Mouse (Mus musculus) C2C12 (cell line): ENCODE data around the gene Dnhd1.
A peak's percentile ranks its signal among the peaks of the same experiment; 100 is the strongest.

Source experiments
- CTCF ChIP-seq: IDR thresholded peaks from one replicate; pipeline ENCODE4 v1.5.1; 2011; ENCODE audit not compliant: control insufficient read depth, insufficient read depth, insufficient read length
- MAX ChIP-seq: IDR thresholded peaks from one replicate; pipeline ENCODE4 v1.6.1; 2011; ENCODE audit warnings: mild to moderate bottlenecking, control low read depth
- USF1 ChIP-seq: IDR thresholded peaks from one replicate; pipeline ENCODE4 v1.6.1; 2011; ENCODE audit warnings: low read depth, mild to moderate bottlenecking, control low read depth, moderate library complexity

GRCm38 (mm10) chr7:105650639-105651435 is at the start of gene Dnhd1:
- TF ChIP-seq USF1 (no peak), CTCF (peak; percentile 35), MAX (no peak)
